Mouse (Mus musculus): ENCODE results near the gene Upf3a.
"Not testable (repeated sequence)": the region's sequence is repeated elsewhere in the genome, so short reads cannot be mapped to it uniquely, and the experiment has no call there.

Upf3a gene

DNA sequence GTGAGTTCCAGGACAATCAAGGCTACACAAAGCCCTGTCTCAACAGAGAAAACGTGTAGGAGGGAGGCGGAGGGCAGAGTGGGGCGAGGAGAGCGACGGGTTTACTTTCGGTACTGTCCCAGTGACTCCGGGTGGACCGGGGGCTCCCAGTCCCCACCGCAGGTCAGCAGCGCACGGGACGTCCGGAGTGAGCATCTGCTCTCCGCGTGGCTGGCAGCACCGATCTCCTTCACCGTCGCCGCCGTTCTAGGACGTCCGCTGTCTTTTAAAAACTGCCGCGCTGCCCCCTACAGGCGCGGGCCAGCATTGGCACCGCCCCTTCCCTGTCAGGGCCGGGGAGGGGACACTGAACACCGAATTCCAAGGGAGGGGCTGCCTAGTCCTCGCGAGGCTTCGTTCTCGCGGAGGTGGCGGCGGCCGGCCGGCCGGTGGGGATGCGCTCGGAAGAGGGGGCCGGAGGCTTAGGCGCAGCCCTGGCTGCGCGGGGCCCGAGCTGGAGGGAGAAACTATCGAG, at the start of gene Upf3a:
Gene Upf3a, plus strand, starts transcription at position 366 of the 514 bp plus-strand sequence.
- DNase-seq (ENCODE audit: low spot score in 2 of 2), result peak; percentile 92 to 93

DNA sequence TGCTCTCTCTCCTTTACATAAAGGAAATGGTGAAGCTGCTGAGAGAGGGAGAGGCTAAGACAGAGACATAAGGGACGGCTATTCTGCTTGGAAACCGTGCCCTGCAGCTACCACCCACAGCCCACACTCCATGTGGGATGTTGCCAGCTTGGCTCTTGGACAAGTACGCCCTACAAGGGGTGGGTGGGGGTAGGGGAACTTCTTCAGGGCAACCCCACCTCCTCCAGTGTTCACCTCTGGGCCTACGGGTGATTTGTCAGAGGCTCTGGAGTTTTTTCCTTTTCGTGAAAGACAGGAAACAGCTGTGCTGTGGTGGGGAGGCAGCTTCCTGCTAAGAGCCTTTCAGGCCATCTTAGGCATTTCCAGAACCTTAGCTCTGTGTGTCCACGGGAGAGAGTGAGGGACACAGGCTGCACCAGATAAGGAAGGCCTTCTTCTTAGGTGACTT, 45.1 kb upstream of the Upf3a start:
- DNase-seq (ENCODE audit: low spot score in 2 of 2), result peak in 1 of 2 experiments; percentile 11

GRCm38 (mm10) chr8:13740817-13741613, 44.4 kb upstream of the Upf3a start:
- DNase-seq (ENCODE audit: low spot score in 2 of 2), result peak; percentile 31 to 69

DNA sequence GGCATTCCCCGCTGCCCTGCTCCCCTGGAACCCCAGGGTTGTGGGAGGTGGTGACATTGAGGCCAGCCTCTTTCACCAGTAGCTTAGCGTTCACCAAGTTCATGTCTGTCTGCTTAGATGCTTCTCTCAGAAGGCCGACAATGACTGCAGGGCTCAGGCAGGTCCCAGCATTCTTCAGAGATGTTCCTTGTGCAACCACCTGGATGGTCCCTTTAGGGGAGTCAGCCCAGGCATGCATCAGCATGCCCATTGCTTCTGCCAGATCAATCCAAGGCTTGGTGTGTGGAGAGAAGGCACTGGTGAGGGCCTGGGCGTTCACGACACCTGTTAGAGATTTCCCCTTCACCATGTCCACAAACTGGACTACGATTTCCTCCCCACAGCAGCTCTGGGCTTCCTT, 39.2 kb upstream of the Upf3a start:
- DNase-seq (ENCODE audit: low spot score in 2 of 2), result not testable (repeated sequence)

DNA sequence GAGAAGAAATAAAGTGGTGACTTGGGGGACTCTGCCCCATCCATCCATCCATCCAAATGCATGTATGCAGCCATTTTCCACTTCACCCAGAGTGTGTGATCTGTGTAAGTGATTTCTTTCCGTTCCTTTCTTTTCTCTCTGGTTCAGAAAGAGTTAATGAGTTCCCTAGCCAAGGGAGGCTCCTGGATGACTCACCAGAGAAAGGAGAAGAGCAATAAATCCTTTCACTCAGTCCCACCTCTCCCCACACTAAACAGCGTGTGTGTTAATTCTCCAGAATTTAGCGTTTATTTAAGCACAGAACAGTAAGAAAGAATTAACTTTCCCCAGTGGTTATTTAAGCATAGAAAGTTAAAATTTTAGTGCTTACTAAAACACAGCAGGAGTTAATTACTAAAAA, 37.8 kb upstream of the Upf3a start:
- no peak for DNase-seq (ENCODE audit: low spot score in 2 of 2)

GRCm38 (mm10) chr8:13753680-13754079, 31.7 kb upstream of the Upf3a start:
- peak; percentile 51 to 68 for DNase-seq (ENCODE audit: low spot score in 2 of 2)

GRCm38 (mm10) chr8:13756480-13756879, 28.9 kb upstream of the Upf3a start:
- no peak for DNase-seq (ENCODE audit: low spot score in 2 of 2)

DNA sequence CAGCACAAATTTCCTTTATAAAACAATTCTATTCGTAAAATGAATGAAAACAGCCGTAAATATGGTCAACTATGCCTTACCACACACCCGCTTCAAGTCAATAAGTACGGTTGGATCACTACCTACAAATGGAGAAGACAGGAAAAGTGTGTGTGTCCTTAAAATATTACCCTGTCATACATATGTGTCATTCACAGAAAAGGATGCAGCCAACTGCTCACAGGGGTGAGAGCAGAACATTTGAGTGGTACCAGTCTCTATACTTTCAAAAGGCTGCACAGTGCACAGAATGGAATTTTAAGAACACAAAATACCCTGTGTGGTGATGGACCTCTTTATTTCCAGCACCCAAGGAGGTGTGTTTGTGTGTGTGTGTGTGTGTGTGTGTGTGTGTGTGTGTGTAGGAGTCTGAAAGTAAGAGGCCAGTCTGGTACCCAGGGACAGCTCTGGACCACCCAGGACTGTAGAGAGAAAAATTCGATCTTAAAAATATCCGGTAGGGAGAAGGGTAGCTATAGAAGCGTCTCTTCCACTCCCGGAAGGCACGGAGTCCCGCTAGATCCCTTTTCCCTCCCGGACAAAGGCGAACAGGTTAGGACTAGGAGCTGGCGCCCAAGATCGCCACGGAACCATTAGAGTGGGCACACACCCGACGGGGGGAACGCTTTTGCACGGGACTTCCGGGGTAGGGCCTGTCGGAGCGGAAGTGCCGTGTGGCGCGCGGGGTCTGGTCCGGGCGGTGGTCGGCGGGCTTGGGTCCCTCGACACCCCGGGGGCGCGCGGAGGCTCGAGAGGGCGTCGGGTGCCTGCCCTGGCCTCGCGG, 28.2 kb upstream of the Upf3a start, which contains the start of gene Cdc16:
Gene Cdc16, plus strand, starts transcription at position 695 of the 823 bp plus-strand sequence.
- peak; percentile 78 to 80 for DNase-seq (ENCODE audit: low spot score in 2 of 2)

DNA sequence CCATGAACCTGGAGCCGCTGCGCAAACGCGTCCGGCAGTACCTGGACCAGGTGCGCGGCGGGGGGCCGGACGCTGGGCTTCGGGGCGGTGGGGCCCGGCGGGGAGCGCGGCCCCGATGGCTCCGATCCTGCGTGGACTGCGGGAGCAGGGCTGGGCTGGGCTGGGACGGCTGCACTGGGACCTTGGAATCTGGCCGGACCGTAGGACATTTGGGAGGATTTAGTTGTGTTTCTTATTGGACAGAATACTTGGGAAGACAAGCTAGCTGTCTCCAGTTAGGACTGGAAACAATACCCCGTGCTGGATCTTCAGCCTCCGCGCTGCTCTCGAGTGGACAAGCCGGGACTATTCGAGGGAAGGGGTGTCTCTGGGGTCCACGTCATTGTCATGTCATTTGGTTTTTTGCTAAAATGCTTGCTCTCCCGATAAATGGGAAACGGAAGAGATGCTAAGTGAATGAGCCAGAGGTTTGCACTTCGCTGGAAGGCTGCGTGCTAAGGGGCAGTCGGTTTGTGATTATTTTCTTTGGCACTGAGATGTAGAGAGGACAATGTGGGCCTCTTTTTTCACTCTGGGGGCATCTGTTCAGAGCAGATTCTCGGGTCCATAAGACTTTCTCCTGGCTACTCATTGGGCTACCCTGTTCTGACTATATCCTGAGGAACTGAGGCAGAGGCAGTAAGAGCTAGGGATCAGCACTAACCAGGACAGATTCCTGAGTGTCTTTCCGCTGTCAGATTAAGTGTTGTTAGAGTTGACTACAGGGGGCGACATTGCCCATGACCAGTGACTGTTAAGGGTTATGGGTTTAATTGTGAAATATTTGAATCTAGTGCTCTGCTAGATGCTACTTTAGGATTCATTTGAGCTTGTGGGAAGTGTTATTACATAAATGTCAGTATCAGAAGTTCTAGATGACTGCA, 27.3 kb upstream of the Upf3a start:
- peak; percentile 43 to 64 for DNase-seq (ENCODE audit: low spot score in 2 of 2)

- DNase-seq (ENCODE audit: low spot score in 2 of 2), result no peak
Measured at GRCm38 (mm10) chr8:13769206-13769605, 16.2 kb upstream of the Upf3a start.

GRCm38 (mm10) chr8:13780536-13780935, 4.9 kb upstream of the Upf3a start:
- no peak for DNase-seq (ENCODE audit: low spot score in 2 of 2)

GRCm38 (mm10) chr8:13785764-13786299, 417 bp downstream of the Upf3a start:
- DNase-seq (ENCODE audit: low spot score in 2 of 2), result peak; percentile 93 to 95

GRCm38 (mm10) chr8:13789606-13790005, 4.2 kb downstream of the Upf3a start:
- no peak for DNase-seq (ENCODE audit: low spot score in 2 of 2)

GRCm38 (mm10) chr8:13793097-13793745, 7.8 kb downstream of the Upf3a start:
- DNase-seq (ENCODE audit: low spot score in 2 of 2), result no peak

- DNase-seq (ENCODE audit: low spot score in 2 of 2), result no peak
Measured at GRCm38 (mm10) chr8:13793746-13794101, 8.3 kb downstream of the Upf3a start.

- no peak for DNase-seq (ENCODE audit: low spot score in 2 of 2)
Measured at GRCm38 (mm10) chr8:13797676-13798075, 12.3 kb downstream of the Upf3a start.

DNA sequence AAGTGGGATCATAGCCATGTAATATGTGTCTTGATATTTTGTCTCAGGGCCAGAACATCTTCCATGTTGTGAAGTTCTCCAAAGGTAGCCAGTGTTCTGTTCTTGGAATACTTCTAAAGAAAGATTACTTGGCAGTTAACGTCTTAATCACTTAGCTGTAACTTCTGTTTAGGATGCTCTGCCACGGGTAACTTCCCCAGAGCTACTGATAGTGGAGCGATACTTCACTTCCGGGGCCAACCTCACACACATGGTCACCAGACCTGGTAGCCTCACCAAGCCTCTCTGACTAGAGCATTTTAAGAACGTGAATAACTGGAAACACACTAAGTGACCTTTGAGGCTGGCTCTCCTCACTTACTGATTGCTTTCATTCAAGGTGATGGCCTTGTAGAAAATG, 14.2 kb downstream of the Upf3a start:
- no peak for DNase-seq (ENCODE audit: low spot score in 2 of 2)

- no peak for DNase-seq (ENCODE audit: low spot score in 2 of 2)
Measured at GRCm38 (mm10) chr8:13828598-13829172, 43.3 kb downstream of the Upf3a start.

DNA sequence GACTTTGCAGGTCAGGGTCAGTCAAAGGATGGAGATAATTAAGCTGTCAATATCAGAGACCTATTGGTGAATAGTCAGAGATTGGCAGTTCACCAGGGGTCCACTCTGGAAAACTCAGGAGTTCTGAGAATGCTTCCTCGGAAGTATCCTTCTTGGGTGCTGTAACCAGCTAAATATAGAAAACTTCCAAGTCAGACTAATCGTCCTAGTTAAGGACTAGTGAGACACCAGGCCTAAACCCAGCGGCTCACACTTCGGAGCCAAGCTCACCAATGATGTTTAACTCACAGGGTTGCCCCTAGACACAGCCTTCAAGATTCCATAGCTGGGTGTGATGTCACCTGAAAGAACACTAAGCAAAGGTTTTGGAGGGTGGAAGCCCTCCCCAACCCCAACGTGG, 52.9 kb downstream of the Upf3a start, which contains the start of gene AF366264:
Gene AF366264, minus strand, starts transcription at position 101 of the 400 bp plus-strand sequence.
- not testable (repeated sequence) for DNase-seq (ENCODE audit: low spot score in 2 of 2)

- not testable (repeated sequence) for DNase-seq (ENCODE audit: low spot score in 2 of 2)
Measured at GRCm38 (mm10) chr8:13843286-13843685, 57.9 kb downstream of the Upf3a start.

Measured in spleen, postnatal 36 days (tissue).